Mouse (Mus musculus) hematopoietic stem cell, adult 5-6 weeks (primary cell): ENCODE measurements around the gene Commd3. TPM values are rescaled to one million over a fixed set of nuclear protein-coding genes. Genes with fewer than 3 reads are reported as not detected.

Source experiments
- ATAC-seq, 2 experiments: fragments of 125-278 bp in 1 of 2; replicated peaks in 1 of 2; 2 replicates each; pipeline ENCODE4 v1.8.0; 2016 to 2017; ENCODE audit warnings: inconsistent platforms in 2 of 2, mild to moderate bottlenecking in 2 of 2, moderate number of reproducible peaks in 2 of 2, low read depth in 1 of 2, moderate TSS enrichment in 1 of 2; ENCODE audit not compliant: low FRiP score in 2 of 2, poor library complexity in 2 of 2, severe bottlenecking in 2 of 2, insufficient read depth in 1 of 2, low TSS enrichment in 1 of 2
- total RNA-seq: library from RNA; stranded (forward); fragments of 172-1452, 232-1000 nt; gene quantifications from 2 replicates; pipeline ENCODE4 v1.2.3, GENCODE M21; 2017

The Commd3 gene
- total RNA-seq, 1 experiment from 2014 or later: 197 TPM

DNA sequence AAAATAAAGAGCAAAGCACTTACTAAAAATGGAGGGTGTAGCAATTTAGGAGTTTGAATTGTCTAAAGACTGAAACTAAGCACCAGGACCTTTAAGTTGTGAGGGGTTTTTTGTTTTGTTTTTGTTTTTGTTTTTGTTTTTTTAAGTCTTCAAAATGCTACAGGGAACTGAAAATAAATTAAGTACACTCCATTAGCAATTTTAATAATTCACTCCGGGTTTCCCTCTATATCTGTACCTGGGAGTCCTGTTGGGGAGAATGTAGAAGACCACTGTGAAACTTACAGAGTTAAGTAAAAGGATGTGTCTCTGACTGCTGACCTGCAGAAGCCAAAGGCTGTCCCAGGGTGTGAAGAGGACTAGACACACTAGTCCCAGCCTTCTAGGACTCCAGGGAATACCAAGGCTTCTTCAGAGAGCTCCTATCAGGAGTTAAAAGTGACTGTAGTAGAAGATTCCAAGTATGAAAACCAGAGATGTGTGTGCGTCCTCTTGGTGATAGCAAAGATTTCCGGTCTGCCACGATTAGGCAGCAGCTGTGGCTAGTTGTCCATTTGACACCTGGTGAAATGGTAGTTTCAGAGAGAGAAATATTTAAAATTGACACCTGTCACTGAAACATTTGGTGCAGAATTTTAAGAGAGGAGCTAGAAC lies 25.5 kb downstream of the Commd3 start:
- no peak for ATAC-seq

DNA sequence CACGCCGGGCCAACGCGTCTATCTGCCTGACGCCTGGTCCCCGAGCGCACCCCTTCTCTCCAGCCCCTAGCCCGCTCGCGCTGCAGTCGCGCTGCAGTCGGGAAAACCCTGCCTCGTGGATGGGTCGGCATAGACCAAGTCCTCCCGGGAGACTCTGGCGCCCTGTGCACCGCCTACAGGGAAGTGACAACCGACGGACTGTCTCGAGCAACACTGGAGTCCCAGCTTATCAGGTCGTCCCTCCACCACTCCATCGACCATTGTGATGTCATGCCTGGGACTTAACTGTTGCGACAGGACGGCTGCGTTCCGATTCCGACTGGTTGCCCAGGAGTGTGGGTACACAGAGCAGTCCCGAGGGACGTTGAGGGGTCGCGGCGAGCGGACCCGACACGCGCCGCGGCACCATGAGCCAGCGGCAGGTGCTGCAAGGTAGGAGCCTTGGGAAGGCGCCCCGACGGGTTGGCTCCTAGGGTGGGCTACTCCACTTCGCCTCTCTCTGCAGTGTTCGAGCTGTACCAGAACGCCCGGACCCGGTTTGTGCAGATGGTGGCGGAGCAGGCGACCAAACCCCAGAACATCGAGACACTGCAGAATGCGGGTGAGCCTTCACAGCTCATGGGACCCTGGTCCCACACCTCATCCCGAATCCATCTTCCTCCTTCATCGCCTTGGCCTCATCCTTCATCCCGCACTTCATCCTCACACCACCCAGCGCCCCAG lies 26.6 kb downstream of the Commd3 start:
- ATAC-seq: peak; percentile 25 to 43

DNA sequence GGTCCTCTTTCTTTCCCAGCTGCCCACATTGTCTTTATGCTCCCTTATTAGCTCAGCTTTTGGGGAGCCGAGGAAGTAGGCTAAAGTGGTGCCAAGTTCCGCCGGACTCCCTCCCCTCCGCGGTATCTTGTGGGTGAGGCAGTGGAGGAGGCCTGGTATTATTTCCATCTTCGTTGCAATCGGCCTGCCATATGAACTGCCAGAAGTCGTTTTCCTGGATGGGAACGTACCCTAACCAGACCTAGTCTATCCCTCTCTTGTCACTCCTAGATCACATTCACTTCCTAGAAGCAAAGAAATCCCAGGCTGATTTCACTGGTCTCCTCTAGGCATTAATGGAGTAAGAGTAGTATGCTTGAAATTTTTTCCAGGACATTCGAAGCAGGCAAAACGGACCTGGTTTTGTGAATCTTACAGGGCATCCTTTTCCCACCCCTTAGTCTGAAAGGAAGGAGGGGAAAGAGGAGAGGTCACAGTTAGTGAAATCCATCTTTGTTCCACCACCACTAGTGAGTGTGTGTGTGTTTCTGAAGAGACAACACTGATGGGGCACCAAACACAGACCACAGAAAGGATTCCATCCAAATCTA lies 27.3 kb downstream of the Commd3 start:
- peak; percentile 8 to 16; a peak in 1 of 4 replicates for ATAC-seq

DNA sequence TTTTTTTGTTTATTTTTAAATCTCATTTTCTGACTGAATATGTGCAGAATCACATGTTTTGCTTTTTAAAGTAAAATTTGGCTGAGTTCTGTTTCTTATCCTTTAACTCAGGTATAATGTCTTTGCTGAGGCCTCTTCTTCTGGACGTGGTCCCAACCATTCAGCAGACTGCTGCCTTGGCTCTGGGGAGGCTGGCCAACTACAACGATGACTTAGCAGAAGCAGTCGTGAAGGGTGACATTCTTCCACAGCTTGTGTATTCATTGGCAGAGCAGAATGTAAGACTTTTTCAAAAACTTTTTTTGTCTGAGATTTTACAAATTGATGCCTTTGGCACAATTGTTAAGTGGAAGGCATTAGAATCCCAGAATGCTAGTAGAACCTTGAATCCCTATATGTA lies 38.2 kb downstream of the Commd3 start:
- 0 out of 4 replicates have a peak, but pooled peaks have one; percentile 37 to 45 for ATAC-seq

DNA sequence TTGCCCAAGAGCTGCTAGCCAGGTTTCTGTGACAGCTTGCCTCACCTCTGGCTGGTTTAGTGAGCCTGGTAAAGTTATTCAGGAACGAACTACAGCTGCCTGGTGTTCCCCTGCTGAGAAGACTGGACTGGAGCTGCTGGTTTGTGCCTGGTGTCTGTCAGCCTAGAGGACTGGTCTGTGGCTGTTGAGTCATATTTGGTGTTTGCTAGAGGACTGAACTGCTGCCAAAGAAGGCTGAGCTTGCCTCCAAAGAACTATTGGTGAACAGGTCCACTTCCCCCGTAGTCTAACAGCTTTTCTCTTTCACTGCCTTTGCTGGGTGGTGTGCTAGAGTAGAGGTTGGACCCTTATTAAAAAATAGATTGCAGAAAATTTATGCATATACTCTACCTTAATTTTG lies 40.9 kb downstream of the Commd3 start:
- no peak for ATAC-seq

DNA sequence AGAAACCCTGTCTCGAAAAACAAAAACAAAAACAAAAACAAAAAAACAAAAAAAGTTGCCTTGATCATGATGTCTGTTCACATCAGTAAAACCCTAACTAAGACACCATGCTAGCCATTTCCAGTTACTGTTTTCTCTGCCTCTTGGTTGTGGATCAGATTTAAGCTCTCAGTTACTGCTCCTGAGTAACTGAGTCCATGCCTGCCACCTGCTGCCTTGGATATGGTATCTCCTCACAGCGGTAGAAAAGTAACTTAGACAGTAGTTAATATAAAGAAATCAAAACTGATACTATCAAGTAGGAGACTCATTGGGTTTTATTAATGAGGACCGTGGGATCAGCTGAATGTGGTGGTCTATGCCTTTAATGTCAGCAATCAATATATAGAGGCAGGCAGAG lies 42.2 kb downstream of the Commd3 start:
- ATAC-seq: no peak

DNA sequence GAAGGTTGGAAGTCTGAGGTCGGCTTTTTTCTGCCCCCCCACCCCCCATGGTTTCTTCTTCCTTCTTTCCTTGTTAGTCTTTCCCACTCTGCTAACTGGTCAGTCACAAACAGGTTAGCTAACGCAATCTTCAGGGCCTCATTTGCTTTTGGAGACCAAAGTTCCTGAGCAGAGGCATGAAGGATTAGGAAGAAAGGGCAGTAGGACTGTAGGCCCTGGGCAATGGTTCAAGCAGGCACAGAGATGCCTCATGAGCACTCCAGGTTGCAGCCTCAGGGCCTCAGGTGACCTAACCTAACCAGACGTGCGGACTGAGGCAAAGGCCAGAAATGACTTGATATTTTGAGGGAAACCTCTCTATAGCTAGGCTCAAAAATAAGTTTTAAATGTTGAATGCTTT lies 46.3 kb downstream of the Commd3 start:
- no peak for ATAC-seq

DNA sequence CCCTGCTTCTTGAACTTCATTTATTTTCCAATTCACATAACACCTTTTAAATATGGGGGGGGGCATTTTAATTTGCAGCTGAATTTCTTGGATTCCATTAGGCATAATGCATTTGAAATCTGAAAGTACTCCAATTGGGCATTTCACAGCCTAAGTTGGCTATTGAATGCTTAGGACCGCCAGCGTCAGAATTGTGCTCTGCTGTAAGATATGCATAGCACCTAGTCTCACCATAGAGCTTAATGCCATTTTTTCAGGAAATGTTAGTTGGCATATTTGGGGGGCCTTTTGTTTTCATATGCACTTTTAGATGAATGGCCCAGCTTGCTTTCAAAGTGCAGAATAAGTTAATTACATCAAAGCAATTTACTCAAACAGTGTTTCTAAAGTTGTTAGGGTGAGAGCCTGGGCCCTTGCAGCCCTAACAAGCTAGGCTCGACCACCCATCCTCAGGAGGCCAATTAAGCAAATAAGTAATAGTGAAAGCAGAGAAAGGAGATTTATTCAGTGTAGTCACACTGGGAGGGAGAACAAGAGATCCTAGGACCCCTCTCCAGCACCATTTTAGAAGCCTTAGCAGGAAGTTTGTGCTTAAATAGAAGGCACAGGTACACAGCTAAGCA lies 50.1 kb downstream of the Commd3 start:
- no peak for ATAC-seq

DNA sequence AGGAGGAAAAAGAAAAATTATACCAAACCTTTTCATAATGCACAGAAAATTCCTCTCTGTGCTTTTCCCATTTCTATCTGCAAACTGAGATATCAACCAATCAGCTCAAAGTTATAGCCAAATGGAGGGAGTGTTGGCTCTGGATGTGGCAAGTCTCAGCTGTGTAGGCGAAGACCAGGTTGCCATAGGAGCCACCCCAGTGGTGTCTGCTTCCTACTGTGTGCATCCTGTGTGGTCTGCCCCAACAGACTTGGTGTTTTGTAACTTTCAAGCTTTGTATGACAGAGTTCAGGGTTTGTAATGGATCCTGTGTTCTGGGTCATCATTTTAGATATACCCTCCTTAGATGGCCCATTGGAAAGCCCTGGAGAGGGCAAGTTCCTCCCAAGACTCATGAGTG lies 52.3 kb downstream of the Commd3 start:
- peak; percentile 82 to 91 for ATAC-seq

Other genes starting within 250 kb of the Commd3 start
- gene Bmi1, start 4.6 kb downstream of the Commd3 start, total RNA-seq: 53.8 and 66.8 TPM in 2 replicates
- gene Spag6, start 21.6 kb downstream of the Commd3 start, total RNA-seq: not detected in 2 replicates